Mouse (Mus musculus): Measurements from ENCODE around the gene Fam186b. TPM values are rescaled to one million over a fixed set of nuclear protein-coding genes. Genes with fewer than 3 reads are reported as not detected.
"Not testable (repeated sequence)": the region's sequence is repeated elsewhere in the genome, so short reads cannot be mapped to it uniquely, and the experiment has no call there.

The Fam186b gene
- polyA plus RNA-seq, 1 experiment from 2014 or later = 0.15 TPM

DNA sequence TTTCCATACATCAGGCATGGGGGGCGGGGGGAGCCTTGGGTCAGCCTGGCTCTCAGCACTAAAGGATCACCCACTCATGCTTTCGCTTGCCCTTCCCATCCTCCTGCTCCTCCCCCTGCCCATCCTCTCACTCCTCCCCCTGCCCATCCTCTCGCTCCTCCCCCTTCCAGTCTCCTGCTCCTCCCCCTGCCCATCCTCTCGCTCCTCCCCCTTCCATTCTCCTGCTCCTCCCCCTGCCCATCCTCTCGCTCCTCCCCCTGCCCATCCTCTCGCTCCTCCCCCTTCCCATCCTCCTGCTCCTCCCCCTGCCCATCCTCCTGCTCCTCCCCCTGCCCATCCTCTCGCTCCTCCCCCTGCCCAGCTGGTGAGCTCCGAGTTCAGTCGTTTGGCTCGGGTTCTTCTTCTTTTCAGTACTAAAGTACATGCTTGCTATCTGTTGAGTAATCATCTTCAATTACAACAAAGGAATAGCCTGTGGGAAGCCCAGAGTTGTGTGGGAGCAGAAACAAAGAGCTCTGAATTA lies 35.9 kb downstream of the Fam186b start:
- no peak overlapping the region for H3K27ac ChIP-seq (ENCODE audit: low read depth, low read length)
- H3K36me3 ChIP-seq (ENCODE audit: control insufficient read depth, insufficient read depth, low read length) = no peaks in the 10 kb centered on the region
- peak overlapping the region; percentile 42 for H3K4me2 ChIP-seq (ENCODE audit: low read depth, low read length, severe bottlenecking)
- H3K4me3 ChIP-seq (ENCODE audit: low read depth, low read length) = peak overlapping the region; percentile 1; the same call in 1 of the 2 replicates
- 3% methylated on average over 9 of the region's 10 CpGs for WGBS
- peak; percentile 89 for DNase-seq (ENCODE audit: low spot score)
- H3K4me1 ChIP-seq (replicated peaks; ENCODE audit: control insufficient read depth, insufficient read depth, low read length) = no peaks in the 10 kb centered on the region
- H3K9me3 ChIP-seq (ENCODE audit: control insufficient read depth, low read length) = no peaks in the 10 kb centered on the region
- ATAC-seq (replicated peaks; ENCODE audit: low FRiP score) = peak; percentile 78
- peak overlapping the region; percentile 14; the same call in 1 of the 2 replicates for H3K9ac ChIP-seq (ENCODE audit: low read length)
- no peaks in the 10 kb centered on the region for H3K27me3 ChIP-seq (ENCODE audit: control insufficient read depth, insufficient read depth, low read length)

DNA sequence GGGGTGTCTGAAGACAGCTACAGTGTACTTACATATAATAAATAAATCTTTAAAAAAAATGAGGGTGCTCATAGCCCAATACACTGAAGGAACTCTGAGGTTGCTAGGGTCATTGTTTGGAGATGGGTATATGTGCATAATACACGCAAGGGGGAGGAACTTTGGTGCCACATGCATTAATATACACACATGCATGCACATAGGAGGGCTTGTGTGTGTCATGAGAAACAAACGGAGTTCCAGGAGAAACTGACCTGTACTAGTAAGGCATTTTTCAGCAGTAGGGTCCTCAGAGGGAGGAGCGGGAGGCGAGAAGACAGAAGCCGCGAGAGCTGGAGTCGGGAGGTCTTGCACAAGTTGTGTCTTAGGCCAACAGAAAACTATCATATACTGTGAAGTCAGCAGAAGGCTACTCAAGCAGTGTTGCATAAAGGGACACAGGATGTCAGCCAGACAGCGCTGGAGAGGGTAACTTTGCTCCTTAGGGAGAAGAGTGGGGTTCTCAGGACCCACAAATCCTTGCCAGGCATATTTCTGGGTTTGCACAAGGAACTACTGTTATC lies 36.4 kb downstream of the Fam186b start:
- ATAC-seq (replicated peaks; ENCODE audit: low FRiP score) (peak; percentile 51; the same call in 1 of the 2 replicates), DNase-seq (ENCODE audit: low spot score) (no peak)
- no peaks in the 10 kb centered on the region for H3K4me1 ChIP-seq (replicated peaks; ENCODE audit: control insufficient read depth, insufficient read depth, low read length)
- 72% methylated on average over 8 of the region's 8 CpGs for WGBS
- no peak overlapping the region for H3K4me3 ChIP-seq (ENCODE audit: low read depth, low read length)
- no peak overlapping the region for H3K9ac ChIP-seq (ENCODE audit: low read length)
- no peak overlapping the region for H3K27ac ChIP-seq (ENCODE audit: low read depth, low read length)
- no peaks in the 10 kb centered on the region for H3K36me3 ChIP-seq (ENCODE audit: control insufficient read depth, insufficient read depth, low read length)
- no peaks in the 10 kb centered on the region for H3K27me3 ChIP-seq (ENCODE audit: control insufficient read depth, insufficient read depth, low read length)
- H3K4me2 ChIP-seq (ENCODE audit: low read depth, low read length, severe bottlenecking) = peak overlapping the region; percentile 32
- no peaks in the 10 kb centered on the region for H3K9me3 ChIP-seq (ENCODE audit: control insufficient read depth, low read length)

DNA sequence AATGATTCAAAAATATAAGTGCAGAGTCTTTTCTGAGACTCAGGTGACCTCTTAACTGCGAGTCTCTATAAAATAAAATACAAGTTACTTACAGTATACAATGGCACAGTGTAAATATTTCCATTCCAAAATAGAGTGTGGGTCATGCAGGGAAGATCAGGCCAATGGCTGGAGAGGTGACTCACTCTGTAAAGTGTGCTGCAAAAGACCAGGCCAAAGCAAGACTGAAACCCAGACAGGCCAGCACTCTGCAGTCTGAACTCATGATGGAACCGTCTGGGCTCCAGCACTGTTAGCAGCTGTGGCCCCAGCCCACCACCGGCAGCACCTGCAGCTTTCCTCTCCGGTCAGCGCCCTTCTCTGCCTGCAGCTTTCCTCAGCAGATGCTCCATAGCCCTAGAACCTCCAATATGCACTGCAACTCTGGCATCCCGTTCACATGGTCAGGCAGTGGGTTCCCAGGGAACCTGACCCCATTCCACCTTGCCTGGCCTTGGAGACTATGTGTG lies 40.4 kb downstream of the Fam186b start:
- H3K9me3 ChIP-seq (ENCODE audit: control insufficient read depth, low read length) = no peaks in the 10 kb centered on the region
- ATAC-seq (replicated peaks; ENCODE audit: low FRiP score) (no peak), DNase-seq (ENCODE audit: low spot score) (no peak)
- H3K4me3 ChIP-seq (ENCODE audit: low read depth, low read length) = no peak overlapping the region
- no peak overlapping the region for H3K9ac ChIP-seq (ENCODE audit: low read length)
- no peak overlapping the region for H3K4me2 ChIP-seq (ENCODE audit: low read depth, low read length, severe bottlenecking)
- H3K27me3 ChIP-seq (ENCODE audit: control insufficient read depth, insufficient read depth, low read length) = no peaks in the 10 kb centered on the region
- no peaks in the 10 kb centered on the region for H3K36me3 ChIP-seq (ENCODE audit: control insufficient read depth, insufficient read depth, low read length)
- H3K27ac ChIP-seq (ENCODE audit: low read depth, low read length) = no peak overlapping the region
- no peaks in the 10 kb centered on the region for H3K4me1 ChIP-seq (replicated peaks; ENCODE audit: control insufficient read depth, insufficient read depth, low read length)
- 85% methylated on average over 6 of the region's 6 CpGs for WGBS

DNA sequence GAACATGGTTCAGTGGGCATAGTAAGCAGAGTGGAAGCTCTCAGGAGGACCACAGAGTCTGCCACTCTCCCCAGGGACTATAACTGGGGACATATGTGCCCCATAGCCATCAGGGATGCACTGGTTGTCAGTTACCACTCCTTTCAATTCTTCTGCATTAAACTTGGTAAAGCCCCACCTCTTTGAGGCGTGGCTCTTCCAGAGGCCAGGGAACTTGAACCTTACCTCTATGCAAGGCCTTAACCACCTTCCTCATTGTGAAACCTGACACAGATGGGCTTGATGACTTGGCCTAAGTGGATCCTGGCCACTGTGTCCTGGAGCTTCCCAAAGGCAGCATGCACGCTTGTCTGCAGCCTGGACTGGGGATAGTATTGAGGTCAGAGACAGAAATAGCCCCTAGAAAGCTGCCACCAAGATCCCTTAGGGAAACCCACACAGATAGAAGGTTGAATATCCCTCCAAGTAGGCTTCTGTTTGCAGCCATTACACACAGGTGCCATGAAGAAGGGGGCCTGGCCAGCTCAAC lies 41.1 kb downstream of the Fam186b start:
- H3K4me3 ChIP-seq (ENCODE audit: low read depth, low read length) = no peak overlapping the region
- 94% methylated on average over 2 of the region's 2 CpGs for WGBS
- no peak overlapping the region for H3K9ac ChIP-seq (ENCODE audit: low read length)
- DNase-seq (ENCODE audit: low spot score) (no peak), ATAC-seq (replicated peaks; ENCODE audit: low FRiP score) (no peak)
- no peaks in the 10 kb centered on the region for H3K27me3 ChIP-seq (ENCODE audit: control insufficient read depth, insufficient read depth, low read length)
- H3K27ac ChIP-seq (ENCODE audit: low read depth, low read length) = no peak overlapping the region
- no peak overlapping the region for H3K4me2 ChIP-seq (ENCODE audit: low read depth, low read length, severe bottlenecking)
- H3K36me3 ChIP-seq (ENCODE audit: control insufficient read depth, insufficient read depth, low read length) = no peaks in the 10 kb centered on the region
- no peaks in the 10 kb centered on the region for H3K9me3 ChIP-seq (ENCODE audit: control insufficient read depth, low read length)
- no peaks in the 10 kb centered on the region for H3K4me1 ChIP-seq (replicated peaks; ENCODE audit: control insufficient read depth, insufficient read depth, low read length)

DNA sequence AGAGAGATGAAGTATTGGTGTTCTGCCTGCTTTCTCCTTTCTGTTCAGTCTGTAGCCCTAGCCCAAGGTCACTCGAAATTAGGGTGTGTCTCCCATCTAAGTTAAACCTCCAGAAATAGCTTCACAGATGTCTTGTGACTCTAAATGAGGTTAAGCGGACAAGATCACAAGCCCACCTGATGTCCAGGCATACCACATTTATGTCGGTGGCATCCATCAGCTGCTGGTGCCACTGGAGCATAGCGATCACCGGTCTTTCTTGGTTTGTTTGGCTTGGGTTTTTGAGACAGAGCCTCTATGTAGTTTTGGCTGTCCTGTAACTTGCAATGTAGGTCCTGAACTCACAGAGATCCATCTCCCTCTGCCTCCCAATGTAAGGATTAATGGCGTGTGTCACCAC lies 41.9 kb downstream of the Fam186b start:
- no peaks in the 10 kb centered on the region for H3K27me3 ChIP-seq (ENCODE audit: control insufficient read depth, insufficient read depth, low read length)
- no peak overlapping the region for H3K27ac ChIP-seq (ENCODE audit: low read depth, low read length)
- H3K4me1 ChIP-seq (replicated peaks; ENCODE audit: control insufficient read depth, insufficient read depth, low read length) = no peaks in the 10 kb centered on the region
- H3K4me3 ChIP-seq (ENCODE audit: low read depth, low read length) = no peak overlapping the region
- H3K4me2 ChIP-seq (ENCODE audit: low read depth, low read length, severe bottlenecking) = no peak overlapping the region
- 93% methylated on average over 6 of the region's 6 CpGs for WGBS
- DNase-seq (ENCODE audit: low spot score) (no peak), ATAC-seq (replicated peaks; ENCODE audit: low FRiP score) (no peak)
- H3K36me3 ChIP-seq (ENCODE audit: control insufficient read depth, insufficient read depth, low read length) = no peaks in the 10 kb centered on the region
- H3K9me3 ChIP-seq (ENCODE audit: control insufficient read depth, low read length) = no peaks in the 10 kb centered on the region
- no peak overlapping the region for H3K9ac ChIP-seq (ENCODE audit: low read length)

DNA sequence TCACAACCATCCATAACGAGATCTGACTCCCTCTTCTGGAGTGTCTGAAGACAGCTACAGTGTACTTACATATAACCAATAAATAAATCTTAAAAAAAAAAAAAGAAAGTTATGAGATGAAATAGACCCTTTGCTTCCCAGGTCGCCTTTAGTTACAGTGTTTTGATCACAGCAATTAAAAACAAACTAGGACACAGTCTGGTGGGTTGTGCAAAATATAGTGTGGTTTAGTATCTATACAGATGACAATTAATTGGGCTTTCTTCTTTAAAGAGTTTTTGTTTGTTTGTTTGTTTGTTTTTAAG lies 42.6 kb downstream of the Fam186b start:
- H3K4me2 ChIP-seq (ENCODE audit: low read depth, low read length, severe bottlenecking); H3K36me3 ChIP-seq (ENCODE audit: control insufficient read depth, insufficient read depth, low read length); H3K27me3 ChIP-seq (ENCODE audit: control insufficient read depth, insufficient read depth, low read length); H3K4me1 ChIP-seq (replicated peaks; ENCODE audit: control insufficient read depth, insufficient read depth, low read length); ATAC-seq (replicated peaks; ENCODE audit: low FRiP score); DNase-seq (ENCODE audit: low spot score); H3K4me3 ChIP-seq (ENCODE audit: low read depth, low read length); H3K27ac ChIP-seq (ENCODE audit: low read depth, low read length); H3K9ac ChIP-seq (ENCODE audit: low read length); H3K9me3 ChIP-seq (ENCODE audit: control insufficient read depth, low read length): not testable (repeated sequence)
- WGBS = 48% methylated on average over 2 of the region's 2 CpGs

DNA sequence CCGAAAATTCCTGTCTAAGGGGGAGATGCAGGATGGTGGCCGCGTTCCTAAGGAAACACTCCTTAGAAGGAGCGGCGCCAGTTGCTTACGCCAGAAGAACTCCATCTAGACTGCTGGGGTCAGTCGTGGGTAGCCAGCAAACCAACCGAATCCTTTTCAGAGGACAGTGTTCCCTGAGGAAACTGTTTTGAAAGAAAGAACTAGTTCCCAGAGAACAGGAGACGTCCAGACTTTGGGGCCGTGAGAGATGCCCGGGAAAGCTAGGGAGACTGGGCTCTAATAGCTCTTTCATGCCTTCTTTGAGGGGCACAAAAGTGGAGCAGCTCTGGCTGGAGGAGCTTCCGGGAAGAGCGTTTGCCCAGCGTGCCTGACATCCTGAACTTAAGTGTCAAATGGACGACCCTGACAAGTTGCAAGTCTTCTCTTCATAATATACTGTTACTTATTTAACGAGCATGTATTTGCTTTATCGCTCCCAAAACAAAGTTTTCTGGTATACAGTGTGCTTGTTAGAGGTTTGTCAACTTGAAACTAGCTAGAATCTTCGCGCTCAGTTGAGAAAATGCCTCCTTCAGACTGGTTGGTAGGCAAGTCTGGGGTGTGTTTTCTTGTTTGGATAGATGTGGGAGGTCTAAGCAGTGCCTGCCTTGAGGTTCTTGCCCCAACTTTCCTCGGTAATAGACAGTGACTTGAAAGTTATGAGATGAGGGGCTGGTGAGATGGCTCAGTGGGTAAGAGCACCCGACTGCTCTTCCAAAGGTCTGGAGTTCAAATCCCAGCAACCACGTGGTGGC lies 43.1 kb downstream of the Fam186b start:
- Histone ChIP-seq H3K9ac (ENCODE audit: low read length) (peak overlapping the region; percentile 70), H3K27me3 (ENCODE audit: control insufficient read depth, insufficient read depth, low read length) (no peaks in the 10 kb centered on the region), H3K4me3 (ENCODE audit: low read depth, low read length) (peak overlapping the region; percentile 67), H3K9me3 (ENCODE audit: control insufficient read depth, low read length) (no peaks in the 10 kb centered on the region), H3K4me2 (ENCODE audit: low read depth, low read length, severe bottlenecking) (peak overlapping the region; percentile 71), H3K27ac (ENCODE audit: low read depth, low read length) (peak overlapping the region; percentile 91), H3K36me3 (ENCODE audit: control insufficient read depth, insufficient read depth, low read length) (peaks cover 4% of the 10 kb centered on the region; the same call in 1 of the 2 replicates), H3K4me1 (replicated peaks; ENCODE audit: control insufficient read depth, insufficient read depth, low read length) (no peaks in the 10 kb centered on the region)
- WGBS = 5% methylated on average over 22 of the region's 22 CpGs
- DNase-seq (ENCODE audit: low spot score) (no peak), ATAC-seq (replicated peaks; ENCODE audit: low FRiP score) (peak; percentile 34)

DNA sequence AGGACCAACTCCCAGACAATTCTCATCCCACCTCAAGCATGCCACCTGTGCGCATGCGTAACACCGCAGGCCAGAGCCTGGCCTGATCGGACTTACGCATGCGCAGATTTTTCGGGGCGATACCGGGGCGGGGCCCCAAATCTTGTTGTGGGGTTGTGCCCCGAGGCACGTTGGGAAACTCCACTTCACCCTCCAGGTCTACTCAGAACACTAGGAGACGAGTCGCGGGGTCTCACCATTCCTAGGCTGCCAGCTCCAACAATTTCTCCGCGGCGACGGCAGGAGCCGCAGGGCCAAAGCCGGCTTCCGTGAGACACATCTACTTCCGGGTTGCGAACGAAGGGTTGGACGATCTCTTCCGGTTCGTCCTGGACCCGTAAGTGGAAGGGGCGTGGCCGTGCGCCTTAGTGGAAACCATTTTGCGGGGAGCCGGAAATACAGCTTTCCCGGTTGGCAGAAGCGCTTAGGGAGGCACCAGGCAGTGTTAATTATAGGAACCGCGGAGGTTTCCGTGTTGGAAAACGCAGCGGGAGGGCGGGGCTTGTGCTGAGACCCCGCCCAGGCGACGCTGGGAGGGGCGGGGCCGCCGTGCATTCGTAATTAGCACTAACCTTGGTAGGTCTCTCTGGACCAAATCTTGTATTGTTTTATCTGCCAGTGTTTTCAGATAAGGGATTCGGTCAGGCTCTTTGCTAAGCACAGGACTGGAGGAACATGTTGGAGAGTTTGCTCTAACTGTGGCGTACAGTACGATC lies 43.9 kb downstream of the Fam186b start, which contains the start of gene Mcrs1:
Gene Mcrs1 (minus strand): TSS at position 336 of the 755 bp plus-strand sequence.
- H3K27me3 ChIP-seq (ENCODE audit: control insufficient read depth, insufficient read depth, low read length) = no peaks in the 10 kb centered on the region
- peak within 1 kb of the TSS; percentile 70 for H3K9ac ChIP-seq (ENCODE audit: low read length)
- ATAC-seq (replicated peaks; ENCODE audit: low FRiP score) = peak; percentile 94
- H3K4me1 ChIP-seq (replicated peaks; ENCODE audit: control insufficient read depth, insufficient read depth, low read length) = no peaks in the 10 kb centered on the region
- peak; percentile 96 for DNase-seq (ENCODE audit: low spot score)
- H3K4me3 ChIP-seq (ENCODE audit: low read depth, low read length) = peak within 1 kb of the TSS; percentile 67
- H3K9me3 ChIP-seq (ENCODE audit: control insufficient read depth, low read length) = no peaks in the 10 kb centered on the region
- peaks cover 5% of the 10 kb centered on the region; the same call in 1 of the 2 replicates for H3K36me3 ChIP-seq (ENCODE audit: control insufficient read depth, insufficient read depth, low read length)
- under 1% methylated on average over 52 of the region's 52 CpGs for WGBS
- peak within 1 kb of the TSS; percentile 71 for H3K4me2 ChIP-seq (ENCODE audit: low read depth, low read length, severe bottlenecking)
- peak within 1 kb of the TSS; percentile 91 for H3K27ac ChIP-seq (ENCODE audit: low read depth, low read length)
